Mouse (Mus musculus) liver, embryonic 11.5 days (tissue): ENCODE data around the gene P2rx4. TPM values are rescaled to one million over a fixed set of nuclear protein-coding genes. Genes with fewer than 3 reads are reported as not detected.

Experiments used
- microRNA-seq: library from miRNA; unstranded; fragments of <30 nt; microRNA quantifications from one replicate; pipeline ENCODE4, GENCODE M21; 2017; ENCODE audit warnings: borderline number of aligned reads
- polyA plus RNA-seq: library from polyadenylated mRNA; unstranded; fragments of >200 nt; fragmentation: Nextera tagmentation; extraction: Ambion mirVana; gene quantifications from 2 replicates; pipeline ENCODE4 v1.2.1, GENCODE M21; 2014

The P2rx4 gene
- polyA plus RNA-seq, 1 experiment from 2014 or later, result 27.1 TPM

Small RNAs within 50 kb of the gene (microRNA-seq; reads per million reads assigned to microRNA genes)
- not detected for gene Mir8115

Other genes with a start within 250 kb of the P2rx4 start
- 45.2 and 46.8 TPM in 2 replicates for gene Atp2a2, start 205.3 kb upstream of the P2rx4 start, polyA plus RNA-seq
- gene Ift81, start 93.0 kb upstream of the P2rx4 start, polyA plus RNA-seq, result 8.9 and 10.9 TPM in 2 replicates
- 0.47 and 1.3 TPM in 2 replicates for gene P2rx7, start 63.6 kb upstream of the P2rx4 start, polyA plus RNA-seq
- 15.5 and 16.6 TPM in 2 replicates for gene Camkk2, start 71.9 kb downstream of the P2rx4 start, polyA plus RNA-seq
- gene Anapc5, start 113.8 kb downstream of the P2rx4 start, polyA plus RNA-seq, result 392 and 418 TPM in 2 replicates
- 24.6 and 26.5 TPM in 2 replicates for gene Rnf34, start 142.5 kb downstream of the P2rx4 start, polyA plus RNA-seq